Mouse (Mus musculus): Measurements from ENCODE around the gene Lpin1.

DNA sequence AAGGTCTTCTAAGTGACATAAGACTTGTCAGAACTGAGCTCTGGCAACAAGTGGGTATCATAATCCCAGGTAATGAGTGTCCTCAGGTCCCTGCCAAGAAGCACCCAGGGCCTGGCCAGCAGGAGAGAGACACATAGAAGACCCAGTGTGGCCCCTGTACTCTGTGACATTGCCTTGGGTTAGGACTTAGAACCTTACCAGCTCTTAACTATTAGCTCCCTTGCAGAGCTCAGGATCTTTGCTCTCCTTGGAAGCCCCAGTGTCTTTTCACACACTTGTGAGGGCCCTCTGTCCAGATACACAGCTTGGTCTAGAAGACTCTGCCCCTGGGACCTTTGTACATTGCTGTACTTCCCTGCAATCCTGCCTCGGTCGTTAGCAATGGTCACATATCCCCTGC, 23.7 kb downstream of the Lpin1 start:
- TF ChIP-seq CTCF (IDR thresholded peaks at IDR 0.05; ENCODE audit: low read depth, low read length) (no peak), POLR2A (IDR thresholded peaks at IDR 0.05; ENCODE audit: extremely low read depth, insufficient read depth, low read length) (0 out of 2 replicates have a peak, but pooled peaks have one; percentile 16)

Measured in liver, adult 2 months (tissue).